8 mouse cellular contexts compared by ENCODE assay signal in genomic region chr2:160452239-160452530, GRCm38 (mm10).
A peak's percentile ranks its signal among the peaks of the same experiment; 100 is the strongest.
DNase-seq lines count a peak whose midpoint lies in the region; ATAC-seq and TF ChIP-seq lines count a peak whose summit lies in the region.

No protein-coding gene starts in this region.

- DNase-seq in kidney, postnatal 0 days (ENCODE audit: low spot score), result no peak
- no peak for DNase-seq in kidney, postnatal 36 days
- DNase-seq in thymus, postnatal 10 days (ENCODE audit: low spot score in 2 of 2), result no peak
- no peak for DNase-seq in kidney, postnatal 25 days
- DNase-seq in adrenal gland, adult 2 months, result no peak

- peak overlapping the region; percentile 84 for H3K27ac ChIP-seq in kidney, postnatal 0 days
- H3K27ac ChIP-seq in embryonic facial prominence, embryonic 15.5 days (replicated peaks), result peak overlapping the region; percentile 68
- H3K27ac ChIP-seq in intestine, embryonic 15.5 days, result peak overlapping the region; percentile 77; the same call in 1 of the 2 replicates
- no peak overlapping the region for H3K27ac ChIP-seq in neural tube, embryonic 12.5 days

- H3K36me3 ChIP-seq in kidney, postnatal 0 days (ENCODE audit: insufficient read depth, low read length), result no peaks in the 10 kb centered on the region
- H3K36me3 ChIP-seq in embryonic facial prominence, embryonic 15.5 days, result no peaks in the 10 kb centered on the region
- H3K36me3 ChIP-seq in intestine, embryonic 15.5 days, result no peaks in the 10 kb centered on the region
- no peaks in the 10 kb centered on the region for H3K36me3 ChIP-seq in neural tube, embryonic 12.5 days

- H3K4me2 ChIP-seq in kidney, postnatal 0 days (ENCODE audit: low read length), result peak overlapping the region; percentile 70
- H3K4me2 ChIP-seq in embryonic facial prominence, embryonic 15.5 days (replicated peaks), result peak overlapping the region; percentile 71
- H3K4me2 ChIP-seq in intestine, embryonic 15.5 days (replicated peaks), result peak overlapping the region; percentile 73
- peak overlapping the region; percentile 72 for H3K4me2 ChIP-seq in neural tube, embryonic 12.5 days (replicated peaks)

- peak overlapping the region; percentile 35; the same call in 1 of the 2 replicates for H3K4me3 ChIP-seq in kidney, postnatal 0 days (replicated peaks; ENCODE audit: low read depth, low read length)
- peak overlapping the region; percentile 40 for H3K4me3 ChIP-seq in embryonic facial prominence, embryonic 15.5 days (replicated peaks)
- peak overlapping the region; percentile 34 for H3K4me3 ChIP-seq in intestine, embryonic 15.5 days (replicated peaks)
- peak overlapping the region; percentile 32; the same call in 1 of the 2 replicates for H3K4me3 ChIP-seq in neural tube, embryonic 12.5 days

- H3K9me3 ChIP-seq in kidney, postnatal 0 days (replicated peaks; ENCODE audit: low read length), result no peaks in the 10 kb centered on the region
- H3K9me3 ChIP-seq in embryonic facial prominence, embryonic 15.5 days (replicated peaks), result no peaks in the 10 kb centered on the region
- no peaks in the 10 kb centered on the region for H3K9me3 ChIP-seq in intestine, embryonic 15.5 days
- no peaks in the 10 kb centered on the region for H3K9me3 ChIP-seq in neural tube, embryonic 12.5 days

- H3K9ac ChIP-seq in kidney, postnatal 0 days (ENCODE audit: low read depth, low read length), result 0 out of 2 replicates have a peak overlapping the region, but pooled peaks have one; percentile 51
- H3K9ac ChIP-seq in embryonic facial prominence, embryonic 15.5 days, result no peak overlapping the region
- no peak overlapping the region for H3K9ac ChIP-seq in intestine, embryonic 15.5 days
- H3K9ac ChIP-seq in neural tube, embryonic 12.5 days, result no peak overlapping the region

- TF ChIP-seq CTCF in kidney, postnatal 0 days (IDR thresholded peaks at IDR 0.05; ENCODE audit: low read depth), result no peak

- H3K27me3 ChIP-seq in kidney, postnatal 0 days (ENCODE audit: insufficient read depth, low read length), result no peaks in the 10 kb centered on the region
- no peaks in the 10 kb centered on the region; the same call in 1 of the 2 replicates for H3K27me3 ChIP-seq in embryonic facial prominence, embryonic 15.5 days
- H3K27me3 ChIP-seq in intestine, embryonic 15.5 days (replicated peaks), result no peaks in the 10 kb centered on the region
- H3K27me3 ChIP-seq in neural tube, embryonic 12.5 days (replicated peaks), result peaks cover 18% of the 10 kb centered on the region; the same call in 1 of the 2 replicates

- peaks cover 3% of the 10 kb centered on the region; the same call in 1 of the 2 replicates for H3K4me1 ChIP-seq in kidney, postnatal 0 days (replicated peaks; ENCODE audit: insufficient read depth, low read length)
- peaks cover 21% of the 10 kb centered on the region for H3K4me1 ChIP-seq in embryonic facial prominence, embryonic 15.5 days
- peaks cover 12% of the 10 kb centered on the region; the same call in 1 of the 2 replicates for H3K4me1 ChIP-seq in intestine, embryonic 15.5 days (replicated peaks)
- H3K4me1 ChIP-seq in neural tube, embryonic 12.5 days, result peaks cover 17% of the 10 kb centered on the region

- ATAC-seq in kidney, postnatal 0 days (replicated peaks; ENCODE audit: low FRiP score, low read depth), result no peak
- no peak for ATAC-seq in embryonic facial prominence, embryonic 15.5 days (ENCODE audit: insufficient number of reproducible peaks, low FRiP score, low TSS enrichment, low read depth)
- no peak for ATAC-seq in intestine, embryonic 15.5 days
- no peak for ATAC-seq in neural tube, embryonic 12.5 days (ENCODE audit: low FRiP score, low read depth)

- 31% methylated on average over 6 of the region's 6 CpGs for WGBS in kidney, postnatal 0 days
- WGBS in embryonic facial prominence, embryonic 15.5 days, result 23% methylated on average over 6 of the region's 6 CpGs
- WGBS in intestine, embryonic 15.5 days, result 29% methylated on average over 6 of the region's 6 CpGs
- WGBS in neural tube, embryonic 12.5 days, result 19% methylated on average over 6 of the region's 6 CpGs
